Mouse (Mus musculus) intestine, embryonic 15.5 days (tissue): ENCODE results near the gene Kcnn3. TPM values are rescaled to one million over a fixed set of nuclear protein-coding genes. Genes with fewer than 3 reads are reported as not detected.

Experiments
- ATAC-seq: fragments of 200-750 bp; cut with Nextera tagmentation; 2 replicates; pipeline ENCODE4 v1.8.0; 2017; ENCODE audit warnings: moderate TSS enrichment, moderate library complexity
- H3K27ac ChIP-seq: fragments of 300-500 bp; sonication (generic); 2 replicates; pipeline ENCODE4 v1.5.1; 2015; ENCODE audit warnings: mild to moderate bottlenecking, inconsistent platforms
- H3K27me3 ChIP-seq: fragments of 300-500 bp; sonication (generic); replicated peaks from 2 replicates; pipeline ENCODE4 v1.6.1; 2015; ENCODE audit warnings: inconsistent platforms
- H3K36me3 ChIP-seq: fragments of 300-500 bp; sonication (generic); 2 replicates; pipeline ENCODE4 v1.6.1; 2015; ENCODE audit warnings: inconsistent platforms
- H3K4me1 ChIP-seq: fragments of 300-500 bp; sonication (generic); replicated peaks from 2 replicates; pipeline ENCODE4 v1.6.1; 2015; ENCODE audit warnings: inconsistent platforms
- H3K4me2 ChIP-seq: fragments of 300-500 bp; sonication (generic); replicated peaks from 2 replicates; pipeline ENCODE4 v1.6.1; 2015; ENCODE audit warnings: mild to moderate bottlenecking, inconsistent platforms
- H3K4me3 ChIP-seq: fragments of 300-500 bp; sonication (generic); replicated peaks from 2 replicates; pipeline ENCODE4 v1.5.1; 2015; ENCODE audit warnings: inconsistent platforms
- H3K9ac ChIP-seq: fragments of 300-500 bp; sonication (generic); 2 replicates; pipeline ENCODE4 v1.6.1; 2015; ENCODE audit warnings: inconsistent platforms
- H3K9me3 ChIP-seq: fragments of 300-500 bp; sonication (generic); 2 replicates; pipeline ENCODE4 v1.6.1; 2016; ENCODE audit warnings: inconsistent platforms
- WGBS: fragments of 180-500 bp; shearing (Covaris S2); methylation state at CpG from one replicate; pipeline ENCODE4 v1.1.7; 2015; 5-methylcytosine and 5-hydroxymethylcytosine counted together
- polyA plus RNA-seq: library from polyadenylated mRNA; unstranded; fragments of >200 nt; fragmentation: Nextera tagmentation; extraction: Ambion mirVana; gene quantifications from 2 replicates; pipeline ENCODE4 v1.2.1, GENCODE M21; 2015

The Kcnn3 gene
- polyA plus RNA-seq, 1 experiment from 2014 or later = 4.6 TPM

- ATAC-seq = no peak
- Histone ChIP-seq H3K4me2 (no peak overlapping the region), H3K27me3 (no peaks in the 10 kb centered on the region), H3K9ac (no peak overlapping the region), H3K9me3 (peaks cover 5% of the 10 kb centered on the region; the same call in 1 of the 2 replicates), H3K4me3 (no peak overlapping the region), H3K4me1 (0 out of 2 replicates have a peak, but pooled peaks cover 7% of the 10 kb centered on the region), H3K27ac (no peak overlapping the region), H3K36me3 (no peaks in the 10 kb centered on the region)
- 75% methylated on average over 2 of the region's 2 CpGs for WGBS
Measured at GRCm38 (mm10) chr3:89551880-89552279, 31.9 kb downstream of the Kcnn3 start.

- no peak overlapping the region for H3K4me3 ChIP-seq
- no peaks in the 10 kb centered on the region for H3K36me3 ChIP-seq
- H3K9me3 ChIP-seq = peaks cover 5% of the 10 kb centered on the region; the same call in 1 of the 2 replicates
- 86% methylated on average over 8 of the region's 8 CpGs for WGBS
- no peak for ATAC-seq
- H3K9ac ChIP-seq = no peak overlapping the region
- H3K27ac ChIP-seq = no peak overlapping the region
- 0 out of 2 replicates have a peak, but pooled peaks cover 2% of the 10 kb centered on the region for H3K4me1 ChIP-seq
- H3K4me2 ChIP-seq = no peak overlapping the region
- no peaks in the 10 kb centered on the region for H3K27me3 ChIP-seq
Measured at GRCm38 (mm10) chr3:89553432-89553831, 33.5 kb downstream of the Kcnn3 start.

GRCm38 (mm10) chr3:89553946-89554345 is 34.0 kb downstream of the Kcnn3 start:
- no peak overlapping the region for H3K9ac ChIP-seq
- H3K4me3 ChIP-seq = no peak overlapping the region
- no peak overlapping the region for H3K4me2 ChIP-seq
- H3K27ac ChIP-seq = no peak overlapping the region
- H3K9me3 ChIP-seq = peaks cover 5% of the 10 kb centered on the region; the same call in 1 of the 2 replicates
- no peaks in the 10 kb centered on the region for H3K36me3 ChIP-seq
- no peaks in the 10 kb centered on the region for H3K27me3 ChIP-seq
- WGBS = 76% methylated on average over 4 of the region's 4 CpGs
- no peak for ATAC-seq
- 0 out of 2 replicates have a peak, but pooled peaks cover 2% of the 10 kb centered on the region for H3K4me1 ChIP-seq

GRCm38 (mm10) chr3:89554587-89554986 is 34.6 kb downstream of the Kcnn3 start:
- Histone ChIP-seq H3K9ac (no peak overlapping the region), H3K36me3 (no peaks in the 10 kb centered on the region), H3K9me3 (peaks cover 5% of the 10 kb centered on the region; the same call in 1 of the 2 replicates), H3K27me3 (no peaks in the 10 kb centered on the region), H3K4me2 (no peak overlapping the region), H3K4me3 (no peak overlapping the region), H3K4me1 (no peaks in the 10 kb centered on the region), H3K27ac (no peak overlapping the region)
- no peak for ATAC-seq
- 88% methylated on average over 2 of the region's 2 CpGs for WGBS

- Histone ChIP-seq H3K4me3 (no peak overlapping the region), H3K27ac (no peak overlapping the region), H3K4me2 (no peak overlapping the region), H3K9ac (no peak overlapping the region), H3K4me1 (no peaks in the 10 kb centered on the region), H3K36me3 (no peaks in the 10 kb centered on the region), H3K9me3 (peaks cover 5% of the 10 kb centered on the region; the same call in 1 of the 2 replicates), H3K27me3 (no peaks in the 10 kb centered on the region)
- WGBS = 71% methylated on average over 5 of the region's 5 CpGs
- ATAC-seq = no peak
Measured at GRCm38 (mm10) chr3:89557811-89558210, 37.8 kb downstream of the Kcnn3 start.

GRCm38 (mm10) chr3:89558972-89559910 is 39.3 kb downstream of the Kcnn3 start:
- H3K9ac ChIP-seq = no peak overlapping the region
- H3K27ac ChIP-seq = no peak overlapping the region
- H3K27me3 ChIP-seq = no peaks in the 10 kb centered on the region
- no peaks in the 10 kb centered on the region for H3K9me3 ChIP-seq
- ATAC-seq = no peak
- H3K4me2 ChIP-seq = no peak overlapping the region
- 61% methylated on average over 15 of the region's 15 CpGs for WGBS
- no peaks in the 10 kb centered on the region for H3K4me1 ChIP-seq
- H3K4me3 ChIP-seq = no peak overlapping the region
- H3K36me3 ChIP-seq = no peaks in the 10 kb centered on the region

GRCm38 (mm10) chr3:89561386-89561785 is 41.4 kb downstream of the Kcnn3 start:
- Histone ChIP-seq H3K36me3 (no peaks in the 10 kb centered on the region), H3K4me1 (0 out of 2 replicates have a peak, but pooled peaks cover 3% of the 10 kb centered on the region), H3K4me2 (no peak overlapping the region), H3K9me3 (no peaks in the 10 kb centered on the region), H3K27me3 (no peaks in the 10 kb centered on the region), H3K9ac (no peak overlapping the region), H3K27ac (no peak overlapping the region), H3K4me3 (no peak overlapping the region)
- 86% methylated on average over 6 of the region's 6 CpGs for WGBS
- no peak for ATAC-seq

- Histone ChIP-seq H3K4me2 (no peak overlapping the region), H3K4me1 (0 out of 2 replicates have a peak, but pooled peaks cover 9% of the 10 kb centered on the region), H3K27me3 (no peaks in the 10 kb centered on the region), H3K9me3 (no peaks in the 10 kb centered on the region), H3K36me3 (no peaks in the 10 kb centered on the region), H3K9ac (no peak overlapping the region), H3K4me3 (no peak overlapping the region), H3K27ac (0 out of 2 replicates have a peak overlapping the region, but pooled peaks have one; percentile 17)
- ATAC-seq = peak; percentile 39; the same call in 1 of the 2 replicates
- WGBS = 39% methylated on average over 5 of the region's 5 CpGs
Measured at GRCm38 (mm10) chr3:89565371-89565770, 45.4 kb downstream of the Kcnn3 start.

- Histone ChIP-seq H3K4me1 (0 out of 2 replicates have a peak, but pooled peaks cover 9% of the 10 kb centered on the region), H3K4me3 (no peak overlapping the region), H3K36me3 (no peaks in the 10 kb centered on the region), H3K27ac (no peak overlapping the region), H3K4me2 (no peak overlapping the region), H3K9ac (no peak overlapping the region), H3K27me3 (no peaks in the 10 kb centered on the region), H3K9me3 (no peaks in the 10 kb centered on the region)
- 95% methylated on average over 1 of the region's 1 CpGs for WGBS
- ATAC-seq = no peak
Measured at GRCm38 (mm10) chr3:89569058-89569457, 49.1 kb downstream of the Kcnn3 start.

- Histone ChIP-seq H3K27ac (no peak overlapping the region), H3K4me3 (no peak overlapping the region), H3K27me3 (no peaks in the 10 kb centered on the region), H3K9ac (no peak overlapping the region), H3K36me3 (no peaks in the 10 kb centered on the region), H3K9me3 (no peaks in the 10 kb centered on the region), H3K4me1 (0 out of 2 replicates have a peak, but pooled peaks cover 9% of the 10 kb centered on the region), H3K4me2 (no peak overlapping the region)
- 31% methylated on average over 7 of the region's 7 CpGs for WGBS
- no peak for ATAC-seq
Measured at GRCm38 (mm10) chr3:89569707-89570324, 49.9 kb downstream of the Kcnn3 start.

DNA sequence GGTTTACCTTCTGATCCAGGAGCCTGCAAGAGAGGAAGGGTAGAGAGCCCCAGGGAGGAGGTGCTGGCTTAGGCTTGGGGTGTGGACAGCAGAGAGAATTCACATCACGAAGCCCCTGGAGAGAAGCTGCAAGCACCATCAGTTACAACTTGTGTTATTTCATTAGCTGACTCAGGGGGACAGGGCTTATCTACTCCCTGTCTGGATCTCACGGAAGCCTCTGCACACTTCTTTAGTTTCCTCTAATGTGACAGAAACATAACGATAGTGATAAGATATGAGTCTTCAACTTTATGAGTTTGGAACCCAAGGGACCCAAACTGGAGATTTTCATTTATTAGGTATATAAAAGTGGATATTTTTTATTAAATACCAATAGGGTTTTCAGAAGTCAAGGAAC is 50.4 kb downstream of the Kcnn3 start:
- no peaks in the 10 kb centered on the region for H3K27me3 ChIP-seq
- no peak overlapping the region for H3K4me2 ChIP-seq
- no peak overlapping the region for H3K27ac ChIP-seq
- H3K4me3 ChIP-seq = no peak overlapping the region
- no peak overlapping the region for H3K9ac ChIP-seq
- H3K9me3 ChIP-seq = no peaks in the 10 kb centered on the region
- no peaks in the 10 kb centered on the region for H3K36me3 ChIP-seq
- ATAC-seq = no peak
- 30% methylated on average over 3 of the region's 3 CpGs for WGBS
- H3K4me1 ChIP-seq = 0 out of 2 replicates have a peak, but pooled peaks cover 9% of the 10 kb centered on the region

DNA sequence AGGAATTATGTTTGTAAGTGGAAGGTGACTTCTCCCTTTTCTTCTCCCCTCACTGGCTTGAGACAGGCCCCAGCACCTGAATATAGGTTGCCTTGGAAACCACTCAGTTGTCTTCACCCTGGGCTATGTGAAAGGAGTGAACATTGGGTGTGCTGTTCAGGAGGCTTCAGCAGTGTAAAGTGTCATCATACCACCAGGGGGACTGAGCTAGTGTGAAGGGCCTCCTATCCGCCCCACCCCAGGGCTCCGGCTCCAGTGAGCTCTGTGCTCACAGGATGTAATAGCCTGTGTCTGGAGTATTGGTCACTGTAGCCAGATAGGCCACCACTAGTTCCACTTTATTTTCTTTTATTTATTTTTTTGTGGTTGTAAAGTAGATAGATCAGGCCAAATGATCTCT is 54.3 kb downstream of the Kcnn3 start:
- ATAC-seq = no peak
- WGBS = 57% methylated on average over 2 of the region's 2 CpGs
- Histone ChIP-seq H3K9me3 (no peaks in the 10 kb centered on the region), H3K27me3 (no peaks in the 10 kb centered on the region), H3K4me3 (no peak overlapping the region), H3K27ac (no peak overlapping the region), H3K4me1 (0 out of 2 replicates have a peak, but pooled peaks cover 6% of the 10 kb centered on the region), H3K9ac (no peak overlapping the region), H3K36me3 (no peaks in the 10 kb centered on the region), H3K4me2 (no peak overlapping the region)
